Mouse (Mus musculus): ENCODE results near the gene Cnga1. TPM values are rescaled to one million over a fixed set of nuclear protein-coding genes. Genes with fewer than 3 reads are reported as not detected.
"Not testable (repeated sequence)": the region's sequence is repeated elsewhere in the genome, so short reads cannot be mapped to it uniquely, and the experiment has no call there.

Cnga1 gene
- polyA plus RNA-seq, 1 experiment from 2014 or later: not detected

- no peaks in the 10 kb centered on the region for H3K36me3 ChIP-seq (ENCODE audit: control insufficient read depth, insufficient read depth, low read length)
- WGBS: 81% methylated on average over 5 of the region's 5 CpGs
- H3K4me2 ChIP-seq (ENCODE audit: low read depth, low read length): no peak overlapping the region
Measured at GRCm38 (mm10) chr5:72565621-72566020, 78.5 kb downstream of the Cnga1 start.

GRCm38 (mm10) chr5:72563183-72563582, 80.9 kb downstream of the Cnga1 start:
- not testable (repeated sequence) for ATAC-seq; H3K4me3 ChIP-seq (ENCODE audit: low read length); H3K27me3 ChIP-seq (replicated peaks; ENCODE audit: control insufficient read depth, insufficient read depth, low read length); H3K4me2 ChIP-seq (ENCODE audit: low read depth, low read length); H3K4me1 ChIP-seq (ENCODE audit: control insufficient read depth, insufficient read depth, low read length); H3K36me3 ChIP-seq (ENCODE audit: control insufficient read depth, insufficient read depth, low read length); H3K27ac ChIP-seq (ENCODE audit: low read length); H3K9ac ChIP-seq (ENCODE audit: low read depth, low read length); H3K9me3 ChIP-seq (ENCODE audit: control insufficient read depth, low read length)
- WGBS: 72% methylated on average over 2 of the region's 2 CpGs

More at GRCm38 (mm10) chr5:72565621-72566020, 78.5 kb downstream of the Cnga1 start:
- Histone ChIP-seq H3K9me3 (ENCODE audit: control insufficient read depth, low read length) (peaks cover 4% of the 10 kb centered on the region; the same call in 1 of the 2 replicates), H3K4me3 (ENCODE audit: low read length) (no peak overlapping the region), H3K9ac (ENCODE audit: low read depth, low read length) (no peak overlapping the region), H3K27ac (ENCODE audit: low read length) (no peak overlapping the region), H3K4me1 (ENCODE audit: control insufficient read depth, insufficient read depth, low read length) (no peaks in the 10 kb centered on the region), H3K27me3 (replicated peaks; ENCODE audit: control insufficient read depth, insufficient read depth, low read length) (no peaks in the 10 kb centered on the region)
- ATAC-seq: no peak

- H3K9ac ChIP-seq (ENCODE audit: low read depth, low read length): no peak overlapping the region
- no peaks in the 10 kb centered on the region for H3K9me3 ChIP-seq (ENCODE audit: control insufficient read depth, low read length)
- no peaks in the 10 kb centered on the region for H3K36me3 ChIP-seq (ENCODE audit: control insufficient read depth, insufficient read depth, low read length)
- H3K27ac ChIP-seq (ENCODE audit: low read length): no peak overlapping the region
- no peaks in the 10 kb centered on the region for H3K27me3 ChIP-seq (replicated peaks; ENCODE audit: control insufficient read depth, insufficient read depth, low read length)
- WGBS: 67% methylated on average over 3 of the region's 3 CpGs
- H3K4me2 ChIP-seq (ENCODE audit: low read depth, low read length): no peak overlapping the region
- no peak overlapping the region for H3K4me3 ChIP-seq (ENCODE audit: low read length)
- ATAC-seq: no peak
- peaks cover 5% of the 10 kb centered on the region for H3K4me1 ChIP-seq (ENCODE audit: control insufficient read depth, insufficient read depth, low read length)
Measured at GRCm38 (mm10) chr5:72560976-72561628, 83.0 kb downstream of the Cnga1 start.

GRCm38 (mm10) chr5:72559544-72560049, 84.5 kb downstream of the Cnga1 start, which contains the start of gene Nfxl1:
TSS of gene Nfxl1 (minus strand) at chr5:72559684.
- 0 out of 2 replicates have a peak, but pooled peaks cover 3% of the 10 kb centered on the region for H3K36me3 ChIP-seq (ENCODE audit: control insufficient read depth, insufficient read depth, low read length)
- under 1% methylated on average over 40 of the region's 42 CpGs for WGBS
- no peaks in the 10 kb centered on the region for H3K27me3 ChIP-seq (replicated peaks; ENCODE audit: control insufficient read depth, insufficient read depth, low read length)
- H3K4me1 ChIP-seq (ENCODE audit: control insufficient read depth, insufficient read depth, low read length): peaks cover 5% of the 10 kb centered on the region
- ATAC-seq: peak; percentile 97
- peak within 1 kb of the TSS; percentile 95 for H3K9ac ChIP-seq (ENCODE audit: low read depth, low read length)
- peak within 1 kb of the TSS; percentile 98 for H3K4me3 ChIP-seq (ENCODE audit: low read length)
- peak within 1 kb of the TSS; percentile 82 for H3K27ac ChIP-seq (ENCODE audit: low read length)
- H3K9me3 ChIP-seq (ENCODE audit: control insufficient read depth, low read length): no peaks in the 10 kb centered on the region
- H3K4me2 ChIP-seq (ENCODE audit: low read depth, low read length): peak within 1 kb of the TSS; percentile 83

GRCm38 (mm10) chr5:72558716-72559526, 85.2 kb downstream of the Cnga1 start:
- Histone ChIP-seq H3K4me2 (ENCODE audit: low read depth, low read length) (peak overlapping the region; percentile 83), H3K27me3 (replicated peaks; ENCODE audit: control insufficient read depth, insufficient read depth, low read length) (no peaks in the 10 kb centered on the region), H3K36me3 (ENCODE audit: control insufficient read depth, insufficient read depth, low read length) (0 out of 2 replicates have a peak, but pooled peaks cover 3% of the 10 kb centered on the region), H3K9ac (ENCODE audit: low read depth, low read length) (peak overlapping the region; percentile 95), H3K27ac (ENCODE audit: low read length) (peak overlapping the region; percentile 59), H3K4me3 (ENCODE audit: low read length) (peak overlapping the region; percentile 98), H3K9me3 (ENCODE audit: control insufficient read depth, low read length) (no peaks in the 10 kb centered on the region), H3K4me1 (ENCODE audit: control insufficient read depth, insufficient read depth, low read length) (peaks cover 5% of the 10 kb centered on the region)
- peak; percentile 73 for ATAC-seq
- under 1% methylated on average over 57 of the region's 57 CpGs for WGBS

GRCm38 (mm10) chr5:72556245-72556644, 87.8 kb downstream of the Cnga1 start:
- no peak for ATAC-seq
- WGBS: 86% methylated on average over 3 of the region's 3 CpGs
- Histone ChIP-seq H3K4me2 (ENCODE audit: low read depth, low read length) (no peak overlapping the region), H3K9me3 (ENCODE audit: control insufficient read depth, low read length) (no peaks in the 10 kb centered on the region), H3K4me3 (ENCODE audit: low read length) (no peak overlapping the region), H3K9ac (ENCODE audit: low read depth, low read length) (no peak overlapping the region), H3K27me3 (replicated peaks; ENCODE audit: control insufficient read depth, insufficient read depth, low read length) (no peaks in the 10 kb centered on the region), H3K36me3 (ENCODE audit: control insufficient read depth, insufficient read depth, low read length) (0 out of 2 replicates have a peak, but pooled peaks cover 3% of the 10 kb centered on the region), H3K27ac (ENCODE audit: low read length) (no peak overlapping the region), H3K4me1 (ENCODE audit: control insufficient read depth, insufficient read depth, low read length) (peaks cover 5% of the 10 kb centered on the region)

Other genes starting within 250 kb of the Cnga1 start
- 0.22 and 0.32 TPM in 2 replicates for gene Corin, start 139.8 kb downstream of the Cnga1 start, polyA plus RNA-seq (2015; fragmentation: Nextera tagmentation; extraction: Ambion mirVana)
- gene Nfxl1, start 84.6 kb downstream of the Cnga1 start, polyA plus RNA-seq (2015; fragmentation: Nextera tagmentation; extraction: Ambion mirVana): 9.6 and 11.3 TPM in 2 replicates
- 0.09 TPM in 1 of 2 replicates, not detected in the other for gene Zar1, start 63.0 kb downstream of the Cnga1 start, polyA plus RNA-seq (2015; fragmentation: Nextera tagmentation; extraction: Ambion mirVana)
- gene Gm5868, start 56.7 kb downstream of the Cnga1 start, polyA plus RNA-seq (2015; fragmentation: Nextera tagmentation; extraction: Ambion mirVana): 0.29 and 0.42 TPM in 2 replicates
- 34.5 and 37.7 TPM in 2 replicates for gene Nipal1, start 3.5 kb upstream of the Cnga1 start, polyA plus RNA-seq (2015; fragmentation: Nextera tagmentation; extraction: Ambion mirVana)
- 0.48 and 0.54 TPM in 2 replicates for gene Txk, start 108.5 kb upstream of the Cnga1 start, polyA plus RNA-seq (2015; fragmentation: Nextera tagmentation; extraction: Ambion mirVana)
- 14.9 and 15.0 TPM in 2 replicates for gene Tec, start 224.2 kb upstream of the Cnga1 start, polyA plus RNA-seq (2015; fragmentation: Nextera tagmentation; extraction: Ambion mirVana)